Mouse (Mus musculus): ENCODE data around the gene 1190005I06Rik. TPM values are rescaled to one million over a fixed set of nuclear protein-coding genes. Genes with fewer than 3 reads are reported as not detected.
A peak's percentile ranks its signal among the peaks of the same experiment; 100 is the strongest.

1190005I06Rik gene
- polyA plus RNA-seq, 1 experiment from 2014 or later = 18.1 TPM

- Histone ChIP-seq H3K9me3 (no peaks in the 10 kb centered on the region), H3K4me2 (peak overlapping the region; percentile 73), H3K4me3 (peak overlapping the region; percentile 98; the same call in 1 of the 2 replicates), H3K36me3 (replicated peaks) (no peaks in the 10 kb centered on the region; the same call in 1 of the 2 replicates), H3K4me1 (peaks cover 53% of the 10 kb centered on the region), H3K27me3 (replicated peaks) (no peaks in the 10 kb centered on the region), H3K9ac (0 out of 2 replicates have a peak overlapping the region, but pooled peaks have one; percentile 97), H3K27ac (no peak overlapping the region)
- ATAC-seq (replicated peaks) = no peak
- WGBS = 77% methylated on average over 3 of the region's 3 CpGs
These were observed 18.5 kb upstream of the 1190005I06Rik start for GRCm38 (mm10) chr8:120665726-120666455.

- Histone ChIP-seq H3K27me3 (replicated peaks) (no peaks in the 10 kb centered on the region), H3K27ac (no peak overlapping the region), H3K4me1 (peaks cover 46% of the 10 kb centered on the region), H3K9me3 (no peaks in the 10 kb centered on the region), H3K36me3 (replicated peaks) (no peaks in the 10 kb centered on the region), H3K4me2 (no peak overlapping the region), H3K4me3 (no peak overlapping the region), H3K9ac (no peak overlapping the region; the same call in 1 of the 2 replicates)
- ATAC-seq (replicated peaks) = no peak
- WGBS = 83% methylated on average over 6 of the region's 6 CpGs
These were observed 17.1 kb upstream of the 1190005I06Rik start for GRCm38 (mm10) chr8:120664566-120664965.

- Histone ChIP-seq H3K9me3 (no peaks in the 10 kb centered on the region), H3K36me3 (replicated peaks) (peaks cover 18% of the 10 kb centered on the region), H3K4me2 (no peak overlapping the region), H3K4me3 (no peak overlapping the region), H3K27ac (no peak overlapping the region), H3K4me1 (no peaks in the 10 kb centered on the region), H3K9ac (no peak overlapping the region), H3K27me3 (replicated peaks) (no peaks in the 10 kb centered on the region)
- no peak for ATAC-seq (replicated peaks)
- WGBS = 82% methylated on average over 8 of the region's 8 CpGs
These were observed 10.0 kb upstream of the 1190005I06Rik start for GRCm38 (mm10) chr8:120657415-120657814.

GRCm38 (mm10) chr8:120656322-120657052 is 9.1 kb upstream of the 1190005I06Rik start:
- Histone ChIP-seq H3K9me3 (no peaks in the 10 kb centered on the region), H3K9ac (no peak overlapping the region), H3K4me2 (no peak overlapping the region), H3K4me1 (no peaks in the 10 kb centered on the region), H3K36me3 (replicated peaks) (peaks cover 18% of the 10 kb centered on the region), H3K27ac (no peak overlapping the region), H3K4me3 (no peak overlapping the region), H3K27me3 (replicated peaks) (no peaks in the 10 kb centered on the region)
- no peak for ATAC-seq (replicated peaks)
- WGBS = 76% methylated on average over 7 of the region's 7 CpGs

- 83% methylated on average over 7 of the region's 7 CpGs for WGBS
- Histone ChIP-seq H3K9me3 (no peaks in the 10 kb centered on the region), H3K36me3 (replicated peaks) (no peaks in the 10 kb centered on the region), H3K27me3 (replicated peaks) (no peaks in the 10 kb centered on the region), H3K9ac (no peak overlapping the region), H3K4me3 (no peak overlapping the region), H3K4me2 (no peak overlapping the region), H3K27ac (no peak overlapping the region), H3K4me1 (no peaks in the 10 kb centered on the region)
- ATAC-seq (replicated peaks) = peak; percentile 79
These were observed 2.8 kb downstream of the 1190005I06Rik start for GRCm38 (mm10) chr8:120644663-120645062.

- Histone ChIP-seq H3K4me2 (no peak overlapping the region), H3K9me3 (no peaks in the 10 kb centered on the region), H3K4me1 (no peaks in the 10 kb centered on the region), H3K36me3 (replicated peaks) (no peaks in the 10 kb centered on the region), H3K27me3 (replicated peaks) (no peaks in the 10 kb centered on the region), H3K4me3 (no peak overlapping the region), H3K27ac (0 out of 2 replicates have a peak overlapping the region, but pooled peaks have one; percentile 29), H3K9ac (no peak overlapping the region)
- WGBS = 75% methylated on average over 10 of the region's 10 CpGs
- ATAC-seq (replicated peaks) = no peak
These were observed 5.3 kb downstream of the 1190005I06Rik start for GRCm38 (mm10) chr8:120642031-120642662.

- H3K9ac ChIP-seq = no peak overlapping the region
- no peak overlapping the region for H3K4me2 ChIP-seq
- H3K36me3 ChIP-seq (replicated peaks) = no peaks in the 10 kb centered on the region
- H3K4me1 ChIP-seq = no peaks in the 10 kb centered on the region
- no peak for ATAC-seq (replicated peaks)
- no peaks in the 10 kb centered on the region for H3K9me3 ChIP-seq
- H3K4me3 ChIP-seq = no peak overlapping the region
- no peaks in the 10 kb centered on the region for H3K27me3 ChIP-seq (replicated peaks)
- WGBS = 14% methylated on average over 8 of the region's 8 CpGs
- 0 out of 2 replicates have a peak overlapping the region, but pooled peaks have one; percentile 6 for H3K27ac ChIP-seq
These were observed 6.2 kb downstream of the 1190005I06Rik start for GRCm38 (mm10) chr8:120641245-120641644.

GRCm38 (mm10) chr8:120634329-120634839 is 13.0 kb downstream of the 1190005I06Rik start:
- Histone ChIP-seq H3K27ac (peak overlapping the region; percentile 32; the same call in 1 of the 2 replicates), H3K9ac (peak overlapping the region; percentile 68), H3K9me3 (no peaks in the 10 kb centered on the region), H3K27me3 (replicated peaks) (0 out of 2 replicates have a peak, but pooled peaks cover 5% of the 10 kb centered on the region), H3K4me3 (peak overlapping the region; percentile 67), H3K36me3 (replicated peaks) (no peaks in the 10 kb centered on the region), H3K4me1 (peaks cover 18% of the 10 kb centered on the region), H3K4me2 (peak overlapping the region; percentile 93)
- ATAC-seq (replicated peaks) = peak; percentile 49
- WGBS = under 1% methylated on average over 42 of the region's 42 CpGs

- WGBS = under 1% methylated on average over 44 of the region's 44 CpGs
- 0 out of 2 replicates have a peak, but pooled peaks cover 5% of the 10 kb centered on the region for H3K27me3 ChIP-seq (replicated peaks)
- no peaks in the 10 kb centered on the region for H3K9me3 ChIP-seq
- H3K4me3 ChIP-seq = peak overlapping the region; percentile 67
- H3K36me3 ChIP-seq (replicated peaks) = no peaks in the 10 kb centered on the region
- peaks cover 18% of the 10 kb centered on the region for H3K4me1 ChIP-seq
- peak overlapping the region; percentile 93 for H3K4me2 ChIP-seq
- H3K9ac ChIP-seq = peak overlapping the region; percentile 68
- peak overlapping the region; percentile 32; the same call in 1 of the 2 replicates for H3K27ac ChIP-seq
- ATAC-seq (replicated peaks) = peak; percentile 48; the same call in 1 of the 2 replicates
These were observed 13.7 kb downstream of the 1190005I06Rik start for GRCm38 (mm10) chr8:120633665-120634271.

- 17% methylated on average over 17 of the region's 17 CpGs for WGBS
These were observed 14.3 kb downstream of the 1190005I06Rik start for GRCm38 (mm10) chr8:120632969-120633664.

More at GRCm38 (mm10) chr8:120632969-120633664, 14.3 kb downstream of the 1190005I06Rik start:
- Histone ChIP-seq H3K27ac (no peak overlapping the region), H3K4me3 (peak overlapping the region; percentile 67), H3K9me3 (no peaks in the 10 kb centered on the region), H3K4me1 (peaks cover 18% of the 10 kb centered on the region), H3K9ac (0 out of 2 replicates have a peak overlapping the region, but pooled peaks have one; percentile 68), H3K27me3 (replicated peaks) (0 out of 2 replicates have a peak, but pooled peaks cover 5% of the 10 kb centered on the region), H3K36me3 (replicated peaks) (no peaks in the 10 kb centered on the region), H3K4me2 (peak overlapping the region; percentile 93)
- ATAC-seq (replicated peaks) = no peak
